Mouse (Mus musculus): ENCODE results near the gene Tmprss11b. TPM values are rescaled to one million over a fixed set of nuclear protein-coding genes. Genes with fewer than 3 reads are reported as not detected.

Gene Tmprss11b
- polyA plus RNA-seq, 1 experiment from 2014 or later, result not detected

DNA sequence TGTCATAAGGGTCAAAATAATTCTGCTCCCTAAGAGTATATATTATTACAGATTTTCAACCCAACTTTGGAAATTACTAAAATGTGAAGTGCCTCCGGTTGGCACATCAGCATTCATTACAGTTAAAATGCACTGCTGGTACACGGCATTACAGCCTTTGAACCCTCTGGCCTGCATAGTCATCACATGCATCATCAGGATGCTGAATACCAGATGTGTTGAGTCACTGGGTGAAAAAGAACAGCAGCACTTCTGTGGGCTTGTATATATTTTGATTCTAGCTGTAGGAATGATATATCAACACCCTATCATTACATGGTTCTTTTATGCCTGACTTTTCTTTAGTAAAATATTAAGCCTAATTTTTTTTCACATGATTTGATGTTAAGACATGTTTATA is 45.5 kb downstream of the Tmprss11b start:
- WGBS, result 82% methylated on average over 2 of the region's 2 CpGs
- ATAC-seq (replicated peaks; ENCODE audit: low FRiP score), result no peak
- no peaks in the 10 kb centered on the region for H3K9me3 ChIP-seq (ENCODE audit: control insufficient read depth, low read length)

DNA sequence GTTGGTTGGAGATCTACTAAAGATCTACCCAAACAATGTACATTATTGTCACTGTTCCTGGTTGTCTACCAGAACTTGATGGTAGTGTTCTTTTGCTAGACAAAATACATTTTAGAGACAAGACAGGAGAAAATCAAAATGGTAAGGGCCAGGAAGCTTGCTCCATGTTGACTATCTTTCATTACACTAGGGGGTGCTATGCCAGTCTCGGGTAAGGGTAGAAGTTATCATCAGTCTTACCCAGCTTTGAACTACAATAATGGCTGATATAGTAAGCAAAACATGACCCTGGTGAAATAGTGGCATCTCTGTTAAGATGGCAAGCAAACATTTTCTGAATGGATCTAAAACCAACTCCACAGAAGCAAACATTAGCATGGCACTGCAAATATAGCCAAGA is 54.4 kb downstream of the Tmprss11b start:
- DNase-seq (ENCODE audit: low spot score), result no peak
- no peak for ATAC-seq (replicated peaks; ENCODE audit: low FRiP score)
- H3K9me3 ChIP-seq (ENCODE audit: control insufficient read depth, low read length), result 0 out of 2 replicates have a peak, but pooled peaks cover 2% of the 10 kb centered on the region
- H3K4me1 ChIP-seq (replicated peaks; ENCODE audit: control insufficient read depth, insufficient read depth, low read length), result no peaks in the 10 kb centered on the region
- H3K36me3 ChIP-seq (ENCODE audit: control insufficient read depth, insufficient read depth, low read length), result no peaks in the 10 kb centered on the region
- H3K27me3 ChIP-seq (replicated peaks; ENCODE audit: control insufficient read depth, insufficient read depth, low read length), result no peaks in the 10 kb centered on the region
- H3K9ac ChIP-seq (ENCODE audit: low read depth, low read length), result no peak overlapping the region
- no peak overlapping the region for H3K27ac ChIP-seq (ENCODE audit: low read depth, low read length)
- H3K4me3 ChIP-seq (ENCODE audit: low read depth, low read length), result no peak overlapping the region
- WGBS, result 58% methylated on average over 1 of the region's 1 CpGs
- H3K4me2 ChIP-seq, result no peak overlapping the region

More for the DNA sequence above, 45.5 kb downstream of the Tmprss11b start:
- Histone ChIP-seq H3K4me3 (ENCODE audit: low read depth, low read length) (no peak overlapping the region), H3K9ac (ENCODE audit: low read depth, low read length) (no peak overlapping the region), H3K4me2 (no peak overlapping the region), H3K27me3 (replicated peaks; ENCODE audit: control insufficient read depth, insufficient read depth, low read length) (no peaks in the 10 kb centered on the region), H3K4me1 (replicated peaks; ENCODE audit: control insufficient read depth, insufficient read depth, low read length) (no peaks in the 10 kb centered on the region), H3K27ac (ENCODE audit: low read depth, low read length) (no peak overlapping the region), H3K36me3 (ENCODE audit: control insufficient read depth, insufficient read depth, low read length) (no peaks in the 10 kb centered on the region)
- DNase-seq (ENCODE audit: low spot score), result no peak

Other genes with a start within 250 kb of the Tmprss11b start
- gene Tmprss11a, start 207.4 kb downstream of the Tmprss11b start, polyA plus RNA-seq (2014; fragmentation: Nextera tagmentation; extraction: Ambion mirVana), result not detected in 2 replicates
- gene Tmprss11g, start 157.8 kb downstream of the Tmprss11b start, polyA plus RNA-seq (2014; fragmentation: Nextera tagmentation; extraction: Ambion mirVana), result not detected in 2 replicates
- not detected in 2 replicates for gene Tmprss11f, start 43.9 kb downstream of the Tmprss11b start, polyA plus RNA-seq (2014; fragmentation: Nextera tagmentation; extraction: Ambion mirVana)
- not detected in 2 replicates for gene Tmprss11e, start 69.5 kb upstream of the Tmprss11b start, polyA plus RNA-seq (2014; fragmentation: Nextera tagmentation; extraction: Ambion mirVana)
- gene Ythdc1, start 127.9 kb upstream of the Tmprss11b start, polyA plus RNA-seq (2014; fragmentation: Nextera tagmentation; extraction: Ambion mirVana), result 34.3 and 42.5 TPM in 2 replicates
- gene Ugt2b34, start 230.6 kb upstream of the Tmprss11b start, polyA plus RNA-seq (2014; fragmentation: Nextera tagmentation; extraction: Ambion mirVana), result 20.1 and 21.9 TPM in 2 replicates